Mouse (Mus musculus): ENCODE measurements at regions not wholly inside any gene's neighbourhood (a gene's known extent, or its start where the extent isn't known, plus 50 kb on each side); places are given as distances from the start of the nearest gene placed in this dataset.

DNA sequence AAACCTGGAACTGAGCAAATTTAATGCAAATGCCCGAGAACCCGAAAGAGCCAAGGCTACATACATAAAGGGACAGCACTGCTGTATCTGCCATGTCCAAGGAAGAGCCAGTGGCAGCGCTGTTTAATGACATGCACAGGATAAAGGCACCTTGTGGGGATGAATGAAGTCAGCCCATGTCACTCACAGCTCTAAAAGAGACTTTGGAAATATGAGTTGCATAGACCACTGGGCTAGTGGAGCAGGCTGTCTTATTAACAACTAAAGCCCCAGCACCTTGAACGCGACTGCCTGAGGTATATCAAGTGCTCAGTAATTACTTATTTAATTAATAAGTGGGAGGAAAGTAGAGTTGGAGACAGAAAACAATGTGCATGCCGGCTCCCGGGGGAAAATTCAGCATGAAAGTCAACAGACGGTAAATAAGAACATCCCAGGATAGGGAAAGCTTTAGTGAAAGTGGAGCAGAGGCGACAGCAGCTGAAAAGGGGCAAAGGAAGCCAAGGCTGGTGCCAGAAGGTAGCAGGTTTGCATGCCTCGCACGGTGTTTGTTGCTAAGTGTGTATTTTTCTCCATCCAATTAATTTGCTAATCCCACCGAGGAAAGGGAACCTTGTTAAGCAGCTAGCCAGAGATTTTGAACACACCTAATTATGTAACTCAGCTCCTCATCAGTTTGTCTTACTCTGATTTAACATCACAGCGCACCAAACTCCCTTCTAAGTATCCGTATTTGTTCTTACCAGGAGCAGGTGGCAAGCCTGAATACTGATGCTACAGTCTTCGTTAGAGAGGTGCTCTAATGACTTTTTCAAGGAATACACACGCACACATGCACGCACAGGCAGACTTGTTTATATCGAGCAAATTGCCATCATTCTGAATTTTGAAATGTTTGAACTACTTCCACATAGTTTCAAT lies 167.4 kb downstream of the Triml1 start:
- no peak for DNase-seq (ENCODE audit: low spot score in 2 of 2)

DNA sequence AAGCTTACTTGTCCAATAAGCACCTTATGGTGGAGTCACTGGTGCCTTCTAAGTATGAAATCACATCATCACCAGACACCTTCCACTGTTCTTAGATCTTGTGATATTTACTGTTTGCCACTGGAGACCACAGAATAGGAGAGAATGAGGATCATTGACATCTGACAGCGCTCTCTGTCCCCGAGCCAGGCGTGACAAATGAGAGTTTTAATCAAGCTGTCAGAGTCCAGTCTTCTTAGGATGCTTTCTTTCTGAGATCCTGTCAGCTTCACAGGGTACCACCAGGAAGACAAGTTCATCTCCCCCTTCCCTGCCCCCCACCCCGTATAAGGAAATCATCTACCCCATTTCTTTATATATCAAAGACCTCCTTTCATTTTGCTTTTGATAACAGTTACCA lies 168.7 kb downstream of the Triml1 start:
- DNase-seq (ENCODE audit: low spot score in 2 of 2): no peak

DNA sequence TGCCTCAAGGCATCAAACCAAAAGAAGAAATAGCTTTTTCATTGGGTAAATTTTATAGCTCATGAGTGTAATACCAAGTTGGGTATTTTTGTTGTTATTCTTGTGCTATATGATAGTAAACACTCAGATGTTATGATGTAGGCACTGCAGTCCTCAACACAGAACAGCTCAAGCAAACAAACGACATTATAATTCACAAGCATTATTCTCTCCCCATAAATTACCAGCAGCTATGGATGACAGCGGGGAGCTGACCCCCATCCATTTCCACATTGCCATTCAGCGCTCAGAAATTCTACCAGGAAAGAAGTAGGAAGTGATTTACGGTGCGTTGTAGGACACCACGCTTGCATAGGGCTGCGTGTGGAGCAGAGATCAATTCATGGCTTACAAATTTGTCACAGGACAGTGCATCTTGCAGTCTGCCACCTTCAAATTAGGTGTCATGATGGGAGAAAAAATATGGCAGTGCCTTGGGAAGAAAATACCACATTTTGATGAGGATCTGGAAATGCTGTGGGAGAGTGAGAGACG lies 173.4 kb downstream of the Triml1 start:
- DNase-seq (ENCODE audit: low spot score in 2 of 2): no peak

DNA sequence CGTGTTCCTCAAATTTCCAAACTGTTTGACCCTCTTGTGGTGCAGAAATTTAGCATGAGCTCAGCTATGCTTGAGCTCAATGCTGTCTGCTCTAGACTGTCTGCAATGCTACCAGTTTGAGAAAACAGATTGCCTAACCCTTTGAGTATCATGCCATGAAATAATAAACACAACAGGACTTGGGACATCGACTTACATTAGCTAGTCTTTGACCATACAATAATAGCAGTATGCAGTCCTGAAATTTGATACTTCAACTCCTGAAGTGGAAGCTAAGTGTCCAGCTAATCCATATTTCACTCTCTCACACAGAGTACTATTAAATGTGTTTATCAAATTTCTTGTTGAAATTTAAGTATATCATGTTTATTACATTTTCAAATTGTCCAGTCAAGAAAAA lies 176.8 kb downstream of the Triml1 start:
- DNase-seq (ENCODE audit: low spot score in 2 of 2): no peak

DNA sequence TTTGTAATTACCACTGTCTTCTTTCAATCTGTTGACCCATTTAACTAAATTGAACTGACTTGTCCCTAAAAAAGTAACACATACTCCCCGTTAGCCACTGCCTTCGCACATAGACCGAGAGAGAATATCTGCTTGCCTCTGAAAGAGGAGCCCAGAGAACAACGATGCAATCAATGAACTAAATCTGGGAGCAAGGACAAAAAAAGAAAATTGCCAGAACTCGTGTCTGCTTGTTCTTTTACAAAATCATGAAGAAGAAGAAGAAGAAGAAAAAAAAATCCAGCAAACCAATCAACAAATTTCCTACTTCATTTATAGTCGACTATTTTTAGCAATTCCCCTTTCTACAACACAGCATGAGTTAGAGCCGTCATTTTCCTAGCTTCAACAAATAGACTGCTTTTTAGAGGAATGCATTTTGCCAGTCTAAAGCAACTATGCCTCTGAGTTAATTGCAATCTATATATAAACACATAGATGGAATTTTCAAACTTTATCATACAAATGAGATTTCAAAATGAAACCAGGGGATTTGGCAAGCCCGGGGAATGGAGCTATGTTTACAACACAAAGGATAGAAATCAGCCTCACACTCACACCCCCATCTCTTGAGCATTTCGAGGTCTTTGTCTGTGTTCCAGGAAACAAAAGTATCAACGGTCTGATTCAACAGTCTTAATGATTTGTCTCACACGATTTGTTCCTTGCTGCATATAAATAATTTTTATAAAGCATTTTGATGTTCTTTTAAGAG lies 183.1 kb downstream of the Triml1 start:
- no peak for DNase-seq (ENCODE audit: low spot score in 2 of 2)

DNA sequence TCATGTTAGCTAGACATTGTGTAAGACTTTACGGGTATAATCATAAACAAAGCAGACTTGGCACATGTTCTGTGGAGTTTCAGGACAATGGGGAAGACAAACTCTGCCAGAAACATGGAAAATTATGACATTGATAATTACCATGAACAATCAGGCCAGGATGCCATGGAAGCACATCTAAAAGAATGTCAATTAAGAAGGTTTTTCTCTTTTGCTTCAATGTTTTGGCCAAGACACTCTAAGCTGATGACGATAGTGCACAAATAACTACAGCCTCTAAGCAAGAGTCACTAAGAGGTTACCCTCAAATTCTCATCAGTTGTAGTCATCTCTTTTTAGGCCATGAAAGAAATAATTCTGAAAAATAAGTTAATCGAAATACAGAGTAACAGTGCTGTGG lies 208.7 kb downstream of the Triml1 start:
- no peak for DNase-seq (ENCODE audit: low spot score in 2 of 2)

DNA sequence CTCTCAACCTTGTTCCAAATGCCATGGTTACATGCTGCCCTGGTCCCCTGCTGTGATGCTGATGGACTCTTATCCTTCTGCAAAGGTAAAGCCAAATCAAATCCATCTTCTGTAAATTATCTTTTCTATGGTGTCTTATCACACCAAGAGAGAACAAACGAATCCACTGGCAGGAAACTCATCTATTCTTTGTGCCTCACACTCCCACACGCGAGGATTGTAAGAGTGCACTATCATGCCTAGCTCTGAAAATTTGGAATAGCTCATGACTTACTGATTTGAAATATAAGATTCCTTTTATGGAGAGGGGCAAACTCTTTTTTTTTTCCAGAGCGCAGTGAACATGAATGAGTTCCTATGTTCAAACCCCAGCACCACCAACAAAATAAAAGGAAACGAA lies 249.6 kb downstream of the Triml1 start:
- DNase-seq (ENCODE audit: low spot score in 2 of 2): peak; percentile 3 to 10

DNA sequence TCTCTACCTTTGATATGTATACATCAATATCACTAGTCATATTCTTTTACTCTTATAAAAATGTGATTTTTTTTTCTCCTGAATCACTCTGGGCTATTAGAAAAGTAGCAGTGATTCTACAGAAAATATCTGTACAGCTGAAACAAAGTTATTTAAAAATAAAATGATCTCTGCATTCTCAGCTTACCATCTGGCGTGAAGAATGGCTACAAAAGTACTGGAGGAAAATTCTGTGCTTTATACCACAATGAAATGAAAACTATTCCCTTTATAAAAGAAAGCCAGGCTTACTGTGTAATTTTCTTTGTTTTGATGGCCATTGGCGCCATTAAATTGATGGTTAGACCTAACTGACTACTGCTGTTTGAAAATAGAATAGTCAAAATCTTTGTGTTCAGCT lies 254.8 kb downstream of the Triml1 start:
- no peak for DNase-seq (ENCODE audit: low spot score in 2 of 2)

DNA sequence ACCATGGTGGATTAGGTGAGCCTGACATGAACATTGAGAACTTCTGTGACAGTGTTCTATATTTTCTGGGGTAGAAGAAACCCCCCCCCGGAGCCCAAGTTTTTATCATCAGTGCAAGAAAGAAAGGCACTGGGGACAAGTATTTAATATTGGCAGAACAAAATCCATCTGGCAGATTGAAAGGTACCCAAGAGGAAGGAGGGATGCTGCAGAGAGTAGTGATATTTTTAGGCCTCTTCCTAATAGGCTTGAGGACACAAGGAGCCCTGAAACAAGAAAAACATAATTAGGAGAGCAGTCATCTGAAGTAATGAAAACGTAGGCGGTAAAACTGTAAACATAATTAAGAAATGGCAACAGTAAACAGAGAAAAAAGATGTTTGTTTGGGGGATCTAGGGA lies 271.0 kb downstream of the Triml1 start:
- DNase-seq (ENCODE audit: low spot score in 2 of 2): no peak
